Mouse (Mus musculus) CD4-positive, CD25-positive, alpha-beta regulatory T cell, adult 2 months (primary cell): ENCODE results near the gene Olfr616.
"Not testable (repeated sequence)": the region's sequence is repeated elsewhere in the genome, so short reads cannot be mapped to it uniquely, and the experiment has no call there.

ENCODE experiments used
- DNase-seq: peaks from one replicate; pipeline ENCODE4 v3.0.0-alpha.2; 2012; ENCODE audit warnings: low read depth, low spot score

Olfr616 gene

GRCm38 (mm10) chr7:103569043-103569442, at the start of gene Olfr616:
TSS of gene Olfr616 (minus strand) at chr7:103569143.
- no peak for DNase-seq

GRCm38 (mm10) chr7:103612434-103612833, 43.5 kb upstream of the Olfr616 start, which contains the start of gene Olfr620:
TSS of gene Olfr620 (minus strand) at chr7:103612534.
- no peak for DNase-seq

DNA sequence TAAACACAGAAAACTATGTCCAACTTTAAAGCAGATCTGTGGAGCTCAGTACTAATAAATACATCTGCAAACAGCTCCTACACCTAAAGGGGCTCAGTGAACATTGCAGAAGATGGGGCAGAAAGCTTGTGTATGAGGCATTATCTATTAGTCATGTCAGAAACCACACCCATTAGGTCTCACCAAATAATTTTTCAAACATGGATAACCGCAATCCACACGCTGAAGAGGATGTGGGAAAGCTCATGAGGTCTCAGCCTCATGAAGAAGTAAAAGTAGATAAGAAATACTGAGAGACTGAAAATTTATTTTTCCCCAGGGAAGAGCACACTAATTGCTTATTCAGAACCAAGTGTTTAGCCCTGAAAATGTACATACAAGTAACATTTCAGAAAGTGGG, 38.5 kb upstream of the Olfr616 start:
- DNase-seq: no peak

DNA sequence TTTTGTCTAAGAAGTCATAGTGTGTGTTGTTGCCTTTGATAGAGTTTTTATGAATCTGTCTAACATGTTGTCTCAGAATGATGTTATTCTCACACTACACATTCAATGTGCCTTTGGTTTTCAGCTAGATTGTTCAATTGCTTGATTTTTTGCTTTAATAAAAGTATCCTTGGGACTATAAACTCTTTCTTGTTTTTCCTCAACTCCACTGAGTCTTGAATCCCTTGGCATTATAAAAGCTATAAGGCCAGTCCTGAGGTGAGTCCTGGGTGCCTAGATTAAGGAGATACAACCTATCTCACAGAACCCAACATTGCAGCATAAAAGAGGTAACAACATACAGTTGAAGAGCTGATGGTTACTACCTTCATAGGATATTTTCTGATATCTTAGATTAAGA, 31.3 kb upstream of the Olfr616 start, which contains the start of gene Olfr619:
Olfr619 (plus strand) TSS at position 301 of the 400 bp plus-strand sequence.
- no peak for DNase-seq

- no peak for DNase-seq
These were observed 20.9 kb upstream of the Olfr616 start, which contains the start of gene Olfr618 for GRCm38 (mm10) chr7:103589803-103590202. TSS of gene Olfr618 (plus strand) at chr7:103590103.

GRCm38 (mm10) chr7:103572761-103573160, 3.8 kb upstream of the Olfr616 start, which contains the start of gene Olfr617:
TSS of gene Olfr617 (plus strand) at chr7:103573061.
- no peak for DNase-seq

- DNase-seq: no peak
These were observed 13.2 kb downstream of the Olfr616 start, which contains the start of gene Olfr615 for GRCm38 (mm10) chr7:103555779-103556178. TSS of gene Olfr615 (plus strand) at chr7:103556079.

- no peak for DNase-seq
These were observed 21.2 kb downstream of the Olfr616 start, which contains the start of gene Olfr613 for GRCm38 (mm10) chr7:103547774-103548173. TSS of gene Olfr613 (plus strand) at chr7:103548074.

DNA sequence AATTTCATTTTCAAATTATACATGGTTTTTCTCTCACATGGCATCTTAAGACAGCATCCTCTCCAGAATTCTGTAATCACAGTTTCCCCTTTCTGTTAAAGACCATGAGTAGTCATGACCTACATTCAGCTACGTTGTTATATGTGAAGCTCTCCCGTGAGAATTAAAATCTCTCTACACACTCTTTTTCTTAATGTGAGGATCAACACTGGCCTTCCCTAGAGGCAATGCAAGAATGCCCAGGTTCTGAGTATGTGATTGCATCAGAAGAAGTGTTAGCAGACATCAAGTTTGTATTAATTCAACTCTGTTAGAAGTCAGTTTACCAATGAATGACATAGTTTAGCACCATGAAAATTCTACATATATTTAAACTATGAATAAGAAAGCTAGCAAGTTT, 26.3 kb downstream of the Olfr616 start, which contains the start of gene Olfr612:
Olfr612 (minus strand) TSS at position 101 of the 400 bp plus-strand sequence.
- not testable (repeated sequence) for DNase-seq

GRCm38 (mm10) chr7:103520746-103521145, 48.2 kb downstream of the Olfr616 start, which contains the start of gene Olfr611:
TSS of gene Olfr611 (minus strand) at chr7:103520846.
- not testable (repeated sequence) for DNase-seq
